Mouse (Mus musculus) kidney, adult 2 months (tissue): ENCODE measurements at regions not wholly inside any gene's neighbourhood (a gene's known extent, or its start where the extent isn't known, plus 50 kb on each side); places are given as distances from the start of the nearest gene placed in this dataset.
"Not testable (repeated sequence)": the region's sequence is repeated elsewhere in the genome, so short reads cannot be mapped to it uniquely, and the experiment has no call there.

Experiments used
- DNase-seq: peaks from one replicate; pipeline ENCODE4 v3.0.0; 2021
- H3K27ac ChIP-seq: fragments of 200-500 bp; 2 replicates; pipeline ENCODE4 v1.5.1; 2012; ENCODE audit warnings: low read depth, low read length, control low read depth, inconsistent platforms; ENCODE audit not compliant: insufficient read depth
- H3K27me3 ChIP-seq: fragments of 200-500 bp; replicated peaks from 2 replicates; pipeline ENCODE4 v1.6.1; 2012; ENCODE audit warnings: mild to moderate bottlenecking, moderate library complexity, low read length, inconsistent platforms; ENCODE audit not compliant: control insufficient read depth, insufficient read depth
- H3K36me3 ChIP-seq: fragments of 200-500 bp; 2 replicates; pipeline ENCODE4 v1.6.1; 2012; ENCODE audit warnings: mild to moderate bottlenecking, moderate library complexity, low read length, inconsistent platforms; ENCODE audit not compliant: control insufficient read depth, insufficient read depth
- H3K4me1 ChIP-seq: fragments of 200-500 bp; 2 replicates; pipeline ENCODE4 v1.6.1; 2011; ENCODE audit warnings: low read length; ENCODE audit not compliant: control insufficient read depth, insufficient read depth
- H3K4me3 ChIP-seq: fragments of 200-500 bp; 2 replicates; pipeline ENCODE4 v1.5.1; 2011; ENCODE audit warnings: mild to moderate bottlenecking, low read depth, low read length, control low read depth; ENCODE audit not compliant: insufficient read depth
- WGBS: fragments of 180-500 bp; shearing (Covaris S2); methylation state at CpG from one replicate; pipeline ENCODE4 v1.1.7; 2018; 5-methylcytosine and 5-hydroxymethylcytosine counted together

- not testable (repeated sequence) for H3K27me3 ChIP-seq, H3K4me3 ChIP-seq, H3K27ac ChIP-seq, H3K36me3 ChIP-seq, H3K4me1 ChIP-seq
- DNase-seq, result peak; percentile 1
- WGBS, result 93% methylated on average over 5 of the region's 5 CpGs
These were observed 109.1 kb upstream of the Obox2 start for GRCm38 (mm10) chr7:15279397-15279796.

- DNase-seq, result peak; percentile 0
- not testable (repeated sequence) for H3K36me3 ChIP-seq, H3K27me3 ChIP-seq, H3K4me1 ChIP-seq, H3K4me3 ChIP-seq, H3K27ac ChIP-seq
- WGBS, result 81% methylated on average over 10 of the region's 10 CpGs
These were observed 108.4 kb upstream of the Obox2 start for GRCm38 (mm10) chr7:15280121-15280520.

- H3K4me1 ChIP-seq, H3K27ac ChIP-seq: not testable (repeated sequence)
- WGBS, result 93% methylated on average over 2 of the region's 2 CpGs
These were observed 100.7 kb upstream of the Obox2 start for GRCm38 (mm10) chr7:15287798-15288197.

GRCm38 (mm10) chr7:15329511-15329910, 59.0 kb upstream of the Obox2 start:
- 80% methylated on average over 11 of the region's 11 CpGs for WGBS
- H3K27me3 ChIP-seq, H3K4me1 ChIP-seq, H3K27ac ChIP-seq, H3K36me3 ChIP-seq, H3K4me3 ChIP-seq, DNase-seq: not testable (repeated sequence)

More at GRCm38 (mm10) chr7:15287798-15288197, 100.7 kb upstream of the Obox2 start:
- not testable (repeated sequence) for H3K36me3 ChIP-seq, DNase-seq, H3K27me3 ChIP-seq, H3K4me3 ChIP-seq
